Mouse (Mus musculus): ENCODE data around the gene H2afj.

DNA sequence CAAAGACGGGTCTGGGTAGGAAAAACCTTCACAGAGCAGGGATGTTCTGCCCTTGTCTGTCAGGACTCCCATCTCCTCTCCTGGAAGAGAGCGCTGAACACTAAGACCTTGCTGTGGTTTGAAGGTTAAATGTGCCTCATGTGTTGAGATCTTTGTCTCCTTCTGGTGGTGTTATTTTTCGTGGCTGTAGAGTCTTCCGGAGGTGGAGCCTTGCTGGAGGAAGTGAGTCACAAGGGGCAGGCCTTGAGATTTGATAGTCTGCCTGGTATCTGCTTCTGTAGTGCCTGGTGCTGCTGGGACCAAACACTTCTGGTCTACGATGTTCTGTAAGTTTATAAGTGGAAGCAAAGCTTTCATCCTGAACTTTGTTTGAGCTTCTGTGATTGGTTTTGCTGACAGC, 40.9 kb downstream of the H2afj start:
- TF ChIP-seq CTCF (IDR thresholded peaks at IDR 0.05; ENCODE audit: low read depth, low read length) (no peak), POLR2AphosphoS5 (IDR thresholded peaks at IDR 0.05; ENCODE audit: insufficient replicate concordance, low read depth, low read length) (no peak), TAL1 (conservative IDR thresholded peaks at IDR 0.05; ENCODE audit: low read depth, low read length) (no peak), GATA1 (IDR thresholded peaks at IDR 0.05; ENCODE audit: borderline replicate concordance, low read length) (no peak)

Data from G1E (cell line).